Comparison of ENCODE assay signal across 28 mouse cellular contexts in genomic region chr14:99967920-99968319, GRCm38 (mm10).
A peak's percentile ranks its signal among the peaks of the same experiment; 100 is the strongest.
DNase-seq lines count a peak whose midpoint lies in the region; ATAC-seq lines count a peak whose summit lies in the region.
"Had no signal": no experiment of that assay in that cellular context is flagged by ENCODE, and none has a peak within 500 bp of the region (broad histone marks: within the 10 kb centered on the region; RNA-seq: fewer than 3 reads in every experiment).

No protein-coding gene starts in this region.

- no peaks in the 10 kb centered on the region for H3K27me3 ChIP-seq in hindbrain, embryonic 14.5 days (ENCODE audit: control insufficient read depth, insufficient read depth, low read length)
- H3K27me3 ChIP-seq in hindbrain, embryonic 12.5 days: no peaks in the 10 kb centered on the region
- no peaks in the 10 kb centered on the region for H3K27me3 ChIP-seq in midbrain, embryonic 16.5 days (ENCODE audit: control insufficient read depth, insufficient read depth, low read depth, low read length)
- H3K27me3 ChIP-seq: CH12.LX; embryonic facial prominence, embryonic 12.5 days; heart, embryonic 12.5 days; liver, embryonic 15.5 days; lung, embryonic 15.5 days; megakaryocyte, embryonic 14.5 days; neural tube, embryonic 12.5 days had no signal

- H3K4me2 ChIP-seq in hindbrain, embryonic 14.5 days (replicated peaks): no peak overlapping the region
- H3K4me2 ChIP-seq in hindbrain, embryonic 12.5 days (replicated peaks): no peak overlapping the region
- no peak overlapping the region for H3K4me2 ChIP-seq in midbrain, embryonic 16.5 days (ENCODE audit: low read length)
- H3K4me2 ChIP-seq: embryonic facial prominence, embryonic 12.5 days; heart, embryonic 12.5 days; liver, embryonic 15.5 days; lung, embryonic 15.5 days; neural tube, embryonic 12.5 days had no signal

- H3K4me1 ChIP-seq in hindbrain, embryonic 14.5 days (replicated peaks; ENCODE audit: control insufficient read depth, insufficient read depth, low read length): no peaks in the 10 kb centered on the region
- no peaks in the 10 kb centered on the region for H3K4me1 ChIP-seq in hindbrain, embryonic 12.5 days
- peaks cover 6% of the 10 kb centered on the region for H3K4me1 ChIP-seq in midbrain, embryonic 16.5 days (ENCODE audit: control insufficient read depth, insufficient read depth, low read length)
- H3K4me1 ChIP-seq: embryonic facial prominence, embryonic 12.5 days; heart, embryonic 12.5 days; liver, embryonic 15.5 days; lung, embryonic 15.5 days; megakaryocyte, embryonic 14.5 days; neural tube, embryonic 12.5 days had no signal

- 51% methylated on average over 4 of the region's 4 CpGs for WGBS in hindbrain, embryonic 14.5 days
- 78% methylated on average over 4 of the region's 4 CpGs for WGBS in hindbrain, embryonic 12.5 days
- WGBS in midbrain, embryonic 16.5 days: 63% methylated on average over 4 of the region's 4 CpGs

- no peak overlapping the region for H3K4me3 ChIP-seq in hindbrain, embryonic 14.5 days (replicated peaks; ENCODE audit: low read length)
- H3K4me3 ChIP-seq in hindbrain, embryonic 12.5 days: no peak overlapping the region
- H3K4me3 ChIP-seq in midbrain, embryonic 16.5 days (ENCODE audit: low read depth, low read length): no peak overlapping the region
- H3K4me3 ChIP-seq: embryonic facial prominence, embryonic 12.5 days; heart, embryonic 12.5 days; liver, embryonic 15.5 days; lung, embryonic 15.5 days; megakaryocyte, embryonic 14.5 days; neural tube, embryonic 12.5 days had no signal

- H3K36me3 ChIP-seq in hindbrain, embryonic 14.5 days (replicated peaks; ENCODE audit: control insufficient read depth, insufficient read depth): no peaks in the 10 kb centered on the region
- H3K36me3 ChIP-seq in hindbrain, embryonic 12.5 days: no peaks in the 10 kb centered on the region
- H3K36me3 ChIP-seq in midbrain, embryonic 16.5 days (ENCODE audit: control insufficient read depth, insufficient read depth, low read length): no peaks in the 10 kb centered on the region
- H3K36me3 ChIP-seq: embryonic facial prominence, embryonic 12.5 days; G1E; heart, embryonic 12.5 days; liver, embryonic 15.5 days; lung, embryonic 15.5 days; neural tube, embryonic 12.5 days had no signal

- no peak overlapping the region for H3K9ac ChIP-seq in hindbrain, embryonic 14.5 days
- H3K9ac ChIP-seq in hindbrain, embryonic 12.5 days: no peak overlapping the region
- no peak overlapping the region for H3K9ac ChIP-seq in midbrain, embryonic 16.5 days (ENCODE audit: low read depth, low read length)
- H3K9ac ChIP-seq: embryonic facial prominence, embryonic 12.5 days; heart, embryonic 12.5 days; liver, embryonic 15.5 days; lung, embryonic 15.5 days; neural tube, embryonic 12.5 days had no signal

- peaks cover 4% of the 10 kb centered on the region; the same call in 1 of the 2 replicates for H3K9me3 ChIP-seq in hindbrain, embryonic 14.5 days (ENCODE audit: control insufficient read depth, low read length)
- no peaks in the 10 kb centered on the region for H3K9me3 ChIP-seq in hindbrain, embryonic 12.5 days (replicated peaks)
- H3K9me3 ChIP-seq in midbrain, embryonic 16.5 days (replicated peaks; ENCODE audit: control insufficient read depth, low read length, poor library complexity, severe bottlenecking): no peaks in the 10 kb centered on the region
- H3K9me3 ChIP-seq: embryonic facial prominence, embryonic 12.5 days; heart, embryonic 12.5 days; liver, embryonic 15.5 days; lung, embryonic 15.5 days; megakaryocyte, embryonic 14.5 days; neural tube, embryonic 12.5 days had no signal

- no peak for DNase-seq in hindbrain, embryonic 14.5 days (ENCODE audit: low spot score)
- peak; percentile 33 for DNase-seq in Muller cell, postnatal 12 days (ENCODE audit: inconsistent ontology term)
- DNase-seq in forelimb bud, embryonic 11.5 days (ENCODE audit: low read depth, low spot score): peak; percentile 51
- no peak for DNase-seq in ovary, postnatal 10 days (ENCODE audit: low spot score)
- DNase-seq in left cerebral cortex, adult 11 months (ENCODE audit: low spot score): no peak
- DNase-seq in yolk sac, embryonic 10.5 days (ENCODE audit: low spot score): no peak
- DNase-seq: adrenal gland, adult 2 months; B cell, adult 2 months; cerebellum, adult 18-20 months; cerebellum, postnatal 25 days; gastrocnemius, postnatal 14 days; heart, adult 18-20 months; heart, postnatal 10 days; kidney, adult 11 months; kidney, postnatal 4 days; liver; lung, postnatal 36 days; right cerebral cortex, postnatal 14 days had no signal

- peak overlapping the region; percentile 28; the same call in 1 of the 2 replicates for H3K27ac ChIP-seq in hindbrain, embryonic 14.5 days
- no peak overlapping the region for H3K27ac ChIP-seq in hindbrain, embryonic 12.5 days
- H3K27ac ChIP-seq in midbrain, embryonic 16.5 days (ENCODE audit: low read length): no peak overlapping the region
- H3K27ac ChIP-seq: embryonic facial prominence, embryonic 12.5 days; liver, embryonic 15.5 days; lung, embryonic 15.5 days; neural tube, embryonic 12.5 days had no signal

- peak; percentile 59; the same call in 1 of the 2 replicates for ATAC-seq in hindbrain, embryonic 14.5 days (ENCODE audit: low FRiP score)
- ATAC-seq in hindbrain, embryonic 12.5 days (ENCODE audit: low FRiP score): no peak
- 0 out of 2 replicates have a peak, but pooled peaks have one; percentile 42 for ATAC-seq in midbrain, embryonic 16.5 days

Comparison
In these comparisons a context has a peak if more than half of its experiments do, and no peak if none do; other contexts are left out.
1. DNase-seq: peak in Muller cell, postnatal 12 days (single experiment) and forelimb bud, embryonic 11.5 days (single experiment); none in hindbrain, embryonic 14.5 days (single experiment), ovary, postnatal 10 days (single experiment), left cerebral cortex, adult 11 months (single experiment) and yolk sac, embryonic 10.5 days (single experiment).